Mouse (Mus musculus) embryonic facial prominence, embryonic 15.5 days (tissue): ENCODE data around the gene Gm43302. TPM values are rescaled to one million over a fixed set of nuclear protein-coding genes. Genes with fewer than 3 reads are reported as not detected.
"Not testable (repeated sequence)": the region's sequence is repeated elsewhere in the genome, so short reads cannot be mapped to it uniquely, and the experiment has no call there.

ENCODE experiments used
- ATAC-seq: fragments of 200-750 bp; cut with Nextera tagmentation; 2 replicates; pipeline ENCODE4 v1.8.0; 2017; ENCODE audit warnings: low read depth, moderate TSS enrichment; ENCODE audit not compliant: insufficient number of reproducible peaks, low FRiP score, low TSS enrichment
- H3K27ac ChIP-seq: fragments of 300-500 bp; sonication (generic); replicated peaks from 2 replicates; pipeline ENCODE4 v1.5.1; 2015; ENCODE audit warnings: mild to moderate bottlenecking, inconsistent platforms
- H3K27me3 ChIP-seq: fragments of 300-500 bp; sonication (generic); 2 replicates; pipeline ENCODE4 v1.6.1; 2015; ENCODE audit warnings: inconsistent platforms
- H3K36me3 ChIP-seq: fragments of 300-500 bp; sonication (generic); 2 replicates; pipeline ENCODE4 v1.6.1; 2015; ENCODE audit warnings: mild to moderate bottlenecking, inconsistent platforms
- H3K4me1 ChIP-seq: fragments of 300-500 bp; sonication (generic); 2 replicates; pipeline ENCODE4 v1.6.1; 2015; ENCODE audit warnings: inconsistent platforms
- H3K4me2 ChIP-seq: fragments of 300-500 bp; sonication (generic); replicated peaks from 2 replicates; pipeline ENCODE4 v1.6.1; 2015; ENCODE audit warnings: mild to moderate bottlenecking, inconsistent platforms
- H3K4me3 ChIP-seq: fragments of 300-500 bp; sonication (generic); replicated peaks from 2 replicates; pipeline ENCODE4 v1.5.1; 2015; ENCODE audit warnings: mild to moderate bottlenecking, inconsistent platforms
- H3K9ac ChIP-seq: fragments of 300-500 bp; sonication (generic); 2 replicates; pipeline ENCODE4 v1.6.1; 2015; ENCODE audit warnings: inconsistent platforms
- H3K9me3 ChIP-seq: fragments of 300-500 bp; sonication (generic); replicated peaks from 2 replicates; pipeline ENCODE4 v1.6.1; 2016; ENCODE audit warnings: inconsistent platforms
- WGBS: fragments of 180-500 bp; shearing (Covaris S2); methylation state at CpG from one replicate; pipeline ENCODE4 v1.1.7; 2015; 5-methylcytosine and 5-hydroxymethylcytosine counted together
- polyA plus RNA-seq: library from polyadenylated mRNA; unstranded; fragments of >200 nt; fragmentation: Nextera tagmentation; extraction: Ambion mirVana; gene quantifications from 2 replicates; pipeline ENCODE4 v1.2.1, GENCODE M21; 2015

Gene Gm43302
- polyA plus RNA-seq, 1 experiment from 2014 or later: 0.09 TPM

DNA sequence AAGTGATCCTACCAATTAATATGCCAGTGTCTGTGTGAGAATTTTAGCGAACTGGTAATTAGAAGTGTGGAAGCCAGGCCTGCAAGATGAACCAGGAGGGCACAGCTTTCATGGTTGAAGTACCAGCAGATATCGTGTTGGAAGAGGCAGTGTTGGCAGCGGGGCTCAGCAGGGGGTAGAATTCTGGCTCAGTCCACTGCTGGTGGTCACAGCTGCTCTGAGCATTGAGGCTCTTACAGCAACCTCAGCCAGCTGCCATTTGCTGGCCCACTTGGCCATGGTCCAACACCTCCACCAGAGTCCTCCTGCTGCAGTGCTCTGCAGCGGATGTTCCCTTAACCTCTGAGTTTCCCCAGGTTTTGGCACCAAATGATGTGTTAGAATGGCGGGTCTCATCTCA lies 97.2 kb downstream of the Gm43302 start:
- ATAC-seq, H3K4me2 ChIP-seq, H3K9me3 ChIP-seq, H3K27me3 ChIP-seq, H3K36me3 ChIP-seq, H3K27ac ChIP-seq, H3K4me1 ChIP-seq, H3K9ac ChIP-seq, H3K4me3 ChIP-seq: not testable (repeated sequence)
- WGBS: 84% methylated on average over 5 of the region's 5 CpGs

DNA sequence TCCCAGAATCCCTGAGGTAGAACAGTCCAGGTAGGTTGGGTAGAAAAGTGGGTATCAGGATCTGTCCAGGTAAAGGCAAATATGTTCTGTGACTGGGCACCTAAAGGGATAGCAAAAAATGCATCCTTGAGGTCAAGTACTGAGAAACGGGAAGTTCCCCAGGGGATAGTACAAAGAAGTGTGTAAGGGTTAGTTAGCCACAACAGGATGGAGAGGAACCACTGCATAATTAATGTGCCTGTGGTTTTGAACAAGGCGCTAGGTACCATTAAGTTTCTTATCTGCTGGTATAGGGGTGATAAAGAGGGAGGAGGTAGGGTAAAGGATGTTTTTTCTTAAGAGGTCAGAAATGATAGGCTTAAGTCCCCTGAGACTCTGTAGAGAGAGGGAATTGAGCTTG lies 101.0 kb downstream of the Gm43302 start:
- H3K4me3 ChIP-seq, H3K9ac ChIP-seq, ATAC-seq, H3K36me3 ChIP-seq, H3K27me3 ChIP-seq, H3K9me3 ChIP-seq, H3K27ac ChIP-seq, H3K4me2 ChIP-seq, H3K4me1 ChIP-seq: not testable (repeated sequence)
- 79% methylated on average over 2 of the region's 2 CpGs for WGBS

DNA sequence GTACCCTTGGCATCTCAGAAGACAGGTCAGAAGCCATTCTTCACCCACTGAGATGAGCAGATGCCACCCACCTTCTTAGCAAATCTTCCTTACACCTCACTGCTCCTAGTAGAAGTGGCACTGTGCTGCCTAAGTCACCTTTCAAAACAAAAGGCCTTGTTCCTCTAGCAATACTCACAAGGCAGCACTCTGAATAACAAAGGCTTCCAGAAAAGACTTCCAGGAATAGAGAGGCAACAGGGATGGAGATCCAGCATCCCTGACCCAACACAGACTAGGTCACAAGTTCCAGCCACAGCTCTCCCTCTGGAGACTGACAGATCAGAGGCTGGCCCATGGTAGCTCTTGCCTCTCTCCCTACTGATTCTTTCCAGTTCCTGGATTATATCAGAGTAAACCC lies 112.0 kb downstream of the Gm43302 start:
- Histone ChIP-seq H3K9me3 (no peaks in the 10 kb centered on the region), H3K9ac (no peak overlapping the region), H3K4me2 (no peak overlapping the region), H3K4me1 (no peaks in the 10 kb centered on the region), H3K36me3 (no peaks in the 10 kb centered on the region), H3K27ac (no peak overlapping the region), H3K4me3 (no peak overlapping the region), H3K27me3 (no peaks in the 10 kb centered on the region)
- no peak for ATAC-seq

Other genes starting within 250 kb of the Gm43302 start
- 2.3 and 2.8 TPM in 2 replicates for gene Gbp9, start 154.2 kb downstream of the Gm43302 start, polyA plus RNA-seq
- gene Gbp8, start 154.2 kb downstream of the Gm43302 start, polyA plus RNA-seq: 0.55 and 1.0 TPM in 2 replicates
- 0.69 and 0.77 TPM in 2 replicates for gene Gbp4, start 154.1 kb downstream of the Gm43302 start, polyA plus RNA-seq
- 0.43 TPM in 1 of 2 replicates, not detected in the other for gene Gbp10, start 54.2 kb downstream of the Gm43302 start, polyA plus RNA-seq
- 1.1 and 1.6 TPM in 2 replicates for gene Gbp6, start within 50 bp of the Gm43302 start, polyA plus RNA-seq
- 7.3 and 7.4 TPM in 2 replicates for gene Lrrc8b, start 122.1 kb upstream of the Gm43302 start, polyA plus RNA-seq
- 15.5 and 16.1 TPM in 2 replicates for gene Lrrc8c, start 225.7 kb upstream of the Gm43302 start, polyA plus RNA-seq